Mouse (Mus musculus) brain, embryonic 14.5 days (tissue): Measurements from ENCODE around the gene Man2a1.

Experiments
- CTCF ChIP-seq: fragments of 200-500 bp; IDR thresholded peaks from 2 replicates; pipeline ENCODE4 v1.5.1; 2012; ENCODE audit warnings: inconsistent platforms, mild to moderate bottlenecking, moderate library complexity, borderline replicate concordance; ENCODE audit not compliant: insufficient read depth, insufficient read length; ENCODE audit errors: extremely low read depth
- POLR2A ChIP-seq: fragments of 200-500 bp; IDR thresholded peaks from 2 replicates; pipeline ENCODE4 v1.6.1; 2012; ENCODE audit warnings: mild to moderate bottlenecking, inconsistent platforms, borderline replicate concordance; ENCODE audit not compliant: poor library complexity, insufficient read depth, insufficient read length, severe bottlenecking; ENCODE audit errors: extremely low read depth

GRCm38 (mm10) chr17:64802168-64802955 is 201.8 kb downstream of the Man2a1 start:
- no peak for TF ChIP-seq POLR2A
- TF ChIP-seq CTCF: no peak
